7 mouse cellular contexts compared by ENCODE assay signal in genomic region chr11:39678521-39678920, GRCm38 (mm10).
"Had no signal": no experiment of that assay in that cellular context is flagged by ENCODE, and none has a peak within 500 bp of the region (broad histone marks: within the 10 kb centered on the region; RNA-seq: fewer than 3 reads in every experiment).

No protein-coding gene starts in this region.

- DNase-seq: liver, postnatal 0 days; lung, adult 2 months; lung, postnatal 14 days; lung, postnatal 36 days; right cerebral cortex, postnatal 14 days; thymus, postnatal 14 days; thymus, postnatal 36 days had no signal
